Mouse (Mus musculus) induced T-regulatory cell, adult 2 months (primary cell): ENCODE data around the gene Arid4b.
"Not testable (repeated sequence)": the region's sequence is repeated elsewhere in the genome, so short reads cannot be mapped to it uniquely, and the experiment has no call there.

Experiments used
- DNase-seq: peaks from one replicate; pipeline ENCODE4 v3.0.0-alpha.2; 2012; ENCODE audit warnings: low read depth

Gene Arid4b

DNA sequence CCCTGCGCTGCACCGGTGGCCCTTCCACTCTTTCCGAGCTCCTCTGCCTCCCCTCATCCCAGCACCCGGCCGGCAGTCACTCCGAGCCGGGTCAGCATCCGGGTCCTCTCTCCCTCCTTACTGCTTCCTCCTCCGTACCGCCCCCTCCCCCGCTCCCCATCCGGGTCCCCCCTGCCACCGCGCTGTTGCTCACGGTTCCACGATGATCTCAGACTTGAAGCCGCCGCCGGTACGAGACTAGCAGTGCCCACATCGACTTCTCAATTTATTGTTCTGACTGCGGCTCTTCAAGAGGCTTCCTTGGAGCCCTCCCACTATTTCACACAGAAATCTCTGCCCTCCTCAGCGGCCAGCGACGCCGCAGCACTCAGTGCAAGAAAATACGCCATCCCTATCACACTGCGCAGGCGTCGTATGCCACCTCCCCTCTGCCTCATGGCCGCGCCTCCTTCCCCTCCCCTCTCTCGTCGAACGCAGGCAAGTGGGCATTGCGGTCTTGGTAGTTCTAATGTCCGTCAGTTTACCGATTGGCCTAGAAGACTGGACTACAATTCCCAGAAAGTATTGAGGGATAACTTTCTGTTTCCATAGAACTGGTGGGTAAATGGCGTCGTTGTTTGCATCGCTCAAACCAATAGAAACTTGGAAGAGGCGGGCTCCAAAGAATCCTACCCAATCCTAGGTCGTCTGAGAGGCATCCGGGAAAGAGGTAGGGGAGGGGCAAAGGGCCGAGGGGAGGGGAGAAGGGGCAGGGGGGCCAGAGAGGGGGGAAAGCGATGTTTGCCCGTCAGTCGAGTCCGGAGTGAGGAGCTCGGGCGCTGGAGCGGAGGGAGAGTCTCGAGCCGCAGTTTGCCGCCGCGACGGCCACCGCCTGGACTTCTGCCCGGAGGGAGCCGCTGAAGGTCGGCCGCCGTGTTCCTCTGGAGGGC lies at the start of gene Arid4b, which contains the start of gene Ggps1:
Gene Arid4b (plus strand): TSS at position 220 of the 929 bp plus-strand sequence.
Gene Ggps1 (minus strand): TSS at position 476 of the 929 bp plus-strand sequence.
- DNase-seq = peak; percentile 99

DNA sequence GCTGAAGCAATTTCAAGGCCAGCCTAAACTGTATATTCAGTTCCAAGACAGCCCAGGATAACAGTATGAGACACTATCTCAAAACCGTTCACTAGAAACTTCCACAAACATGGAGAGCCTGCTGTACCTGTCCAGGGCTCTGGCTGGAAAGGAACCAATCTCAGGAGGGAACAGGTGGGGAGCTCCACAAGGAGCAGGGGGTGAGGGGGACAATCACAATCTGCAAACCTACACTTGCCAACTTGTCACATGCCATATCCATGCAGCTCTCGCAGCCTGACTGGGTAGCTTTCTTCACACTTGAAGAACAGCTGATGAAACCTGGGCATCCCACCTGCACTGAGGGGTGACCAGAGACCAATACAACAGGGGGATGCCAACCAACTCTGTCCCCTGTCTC lies 49.0 kb upstream of the Arid4b start:
- DNase-seq = no peak

DNA sequence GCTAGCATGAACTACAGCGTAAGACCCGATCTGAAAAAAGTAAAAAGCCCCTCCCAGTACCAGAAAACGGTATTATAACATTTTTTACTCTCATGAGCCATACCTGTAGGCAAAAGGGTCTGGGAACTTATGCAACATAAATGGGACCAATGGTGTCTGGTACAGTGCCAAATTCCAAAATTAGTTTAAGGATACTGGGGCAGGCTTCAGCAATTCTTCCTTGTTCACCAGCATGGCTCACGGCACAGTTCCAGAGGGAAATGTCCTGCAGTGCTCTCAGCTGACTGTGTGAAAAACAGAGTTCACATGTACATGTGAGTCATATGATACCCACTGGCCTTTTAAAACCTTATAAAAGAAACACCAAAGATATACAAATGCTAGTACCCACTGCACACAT lies 48.5 kb upstream of the Arid4b start:
- DNase-seq = no peak

DNA sequence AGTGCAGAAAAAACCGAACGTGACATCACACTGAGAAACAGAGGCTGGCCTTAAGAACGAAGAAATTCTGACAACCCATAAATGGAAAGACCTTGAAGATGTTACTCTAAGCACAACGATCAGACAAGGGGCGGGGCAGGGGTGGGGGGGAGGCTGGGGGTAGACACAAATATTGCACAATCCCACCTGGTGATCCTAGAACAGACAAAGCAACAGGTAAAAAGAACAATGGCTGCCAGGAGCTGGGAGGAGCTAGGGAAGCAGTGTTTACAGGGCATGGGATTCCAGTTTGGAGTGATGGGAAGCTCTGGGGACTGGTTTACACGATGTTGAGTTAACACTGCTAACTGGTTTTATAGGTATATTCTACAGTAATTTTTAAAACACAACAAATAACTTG lies 47.4 kb upstream of the Arid4b start:
- no peak for DNase-seq

DNA sequence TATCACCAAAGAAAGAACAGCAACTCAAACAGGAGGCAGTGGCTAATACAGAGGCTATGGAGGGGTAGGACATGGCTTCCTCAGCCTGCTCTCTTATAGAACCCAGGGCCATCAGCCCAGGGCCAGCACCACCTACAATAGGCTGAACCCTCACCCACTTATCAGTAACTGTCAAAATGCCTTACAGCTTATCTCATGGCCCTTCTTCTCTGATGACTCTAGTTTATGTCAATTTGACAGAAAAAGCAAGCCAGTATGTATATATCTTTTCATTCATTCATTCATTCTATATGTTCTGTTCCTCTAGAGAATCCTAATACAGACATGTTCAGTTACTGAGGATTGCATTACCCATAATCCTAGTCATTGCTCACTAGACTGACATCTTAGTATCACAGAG lies 44.7 kb upstream of the Arid4b start:
- no peak for DNase-seq

DNA sequence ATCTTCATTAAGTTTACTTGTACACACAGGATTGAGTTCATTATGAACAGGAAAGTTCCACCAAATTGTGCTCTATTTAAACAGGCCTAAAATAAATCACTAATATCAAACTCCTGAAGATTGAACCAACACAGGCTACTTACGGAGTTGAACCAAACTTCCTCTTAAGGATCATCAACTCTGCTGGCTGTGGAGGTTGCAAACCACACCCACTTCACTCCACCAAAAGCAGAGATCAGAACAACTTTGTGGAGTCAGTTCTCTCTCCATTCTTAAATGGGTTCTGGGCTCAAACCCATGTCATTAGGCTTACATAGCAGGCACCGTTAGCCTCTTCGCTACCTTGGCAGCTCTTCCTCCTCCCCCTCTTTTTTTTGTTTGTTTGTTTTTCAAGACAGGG lies 44.2 kb upstream of the Arid4b start:
- DNase-seq = no peak

DNA sequence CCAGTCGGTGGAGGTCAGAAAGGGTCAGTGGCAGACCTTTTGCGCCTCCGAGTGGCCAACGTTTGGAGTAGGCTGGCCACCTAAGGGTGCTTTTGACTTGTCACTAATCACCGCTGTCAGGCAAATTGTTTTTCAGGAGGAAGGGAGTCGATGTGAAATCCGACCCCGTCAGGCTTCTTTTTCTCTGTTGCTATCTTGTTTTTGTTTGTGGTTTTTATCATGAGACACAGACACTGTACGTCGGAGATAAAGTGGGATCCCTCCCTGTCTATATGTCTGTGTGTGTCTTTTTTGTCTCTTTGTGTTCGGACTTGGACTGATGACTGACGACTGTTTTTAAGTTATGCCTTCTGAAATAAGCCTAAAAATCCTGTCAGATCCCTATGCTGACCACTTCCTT lies 41.6 kb upstream of the Arid4b start:
- DNase-seq = not testable (repeated sequence)

DNA sequence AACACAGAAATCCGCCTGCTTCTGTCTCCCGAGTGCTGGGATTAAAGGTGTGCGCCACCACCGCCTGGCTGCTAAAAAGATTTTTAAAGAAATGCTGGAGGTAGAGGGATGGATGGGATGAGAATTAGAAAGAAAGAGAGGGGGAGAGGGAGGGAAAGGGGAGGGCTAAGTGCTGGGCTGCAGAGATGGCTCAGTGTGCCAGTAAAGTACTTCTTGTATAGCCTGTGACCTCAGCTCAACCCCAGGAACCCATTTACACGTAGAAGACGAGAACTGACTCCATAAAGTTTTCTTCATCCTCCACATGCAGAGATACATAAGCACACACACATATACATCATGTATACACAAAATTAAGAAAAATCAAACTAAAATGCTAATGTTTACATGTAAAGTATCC lies 37.5 kb upstream of the Arid4b start:
- DNase-seq = no peak

DNA sequence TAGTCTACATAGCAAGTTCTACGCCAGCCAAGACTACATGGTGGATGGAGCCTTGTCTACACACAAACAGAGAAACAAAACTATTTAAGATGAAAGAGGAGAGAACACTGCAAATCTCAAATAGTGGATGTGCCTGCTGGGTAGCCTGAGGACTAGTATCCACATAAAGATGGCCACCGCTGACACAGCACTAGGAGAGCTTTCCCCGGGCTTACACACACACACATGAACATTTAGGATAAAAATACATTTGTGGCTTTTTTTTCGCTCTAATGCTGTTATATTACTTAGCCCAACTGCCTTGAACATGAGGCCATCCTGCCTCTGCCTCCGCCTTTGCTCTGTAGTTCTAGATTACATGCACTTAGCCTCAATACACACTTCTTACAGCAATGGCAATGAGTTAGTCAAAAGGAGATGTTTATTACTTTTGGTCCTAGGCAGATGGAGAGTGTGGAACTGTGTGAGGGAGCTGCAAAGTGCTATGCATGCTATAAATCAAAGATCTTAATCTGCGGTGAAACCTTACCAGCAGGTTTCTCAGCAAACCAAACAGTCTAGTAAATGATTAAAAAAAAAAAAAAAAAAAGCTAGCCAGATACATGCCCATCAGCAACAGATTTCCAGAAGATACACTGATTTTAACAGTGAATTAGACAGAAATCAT lies 36.7 kb upstream of the Arid4b start:
- DNase-seq = no peak

DNA sequence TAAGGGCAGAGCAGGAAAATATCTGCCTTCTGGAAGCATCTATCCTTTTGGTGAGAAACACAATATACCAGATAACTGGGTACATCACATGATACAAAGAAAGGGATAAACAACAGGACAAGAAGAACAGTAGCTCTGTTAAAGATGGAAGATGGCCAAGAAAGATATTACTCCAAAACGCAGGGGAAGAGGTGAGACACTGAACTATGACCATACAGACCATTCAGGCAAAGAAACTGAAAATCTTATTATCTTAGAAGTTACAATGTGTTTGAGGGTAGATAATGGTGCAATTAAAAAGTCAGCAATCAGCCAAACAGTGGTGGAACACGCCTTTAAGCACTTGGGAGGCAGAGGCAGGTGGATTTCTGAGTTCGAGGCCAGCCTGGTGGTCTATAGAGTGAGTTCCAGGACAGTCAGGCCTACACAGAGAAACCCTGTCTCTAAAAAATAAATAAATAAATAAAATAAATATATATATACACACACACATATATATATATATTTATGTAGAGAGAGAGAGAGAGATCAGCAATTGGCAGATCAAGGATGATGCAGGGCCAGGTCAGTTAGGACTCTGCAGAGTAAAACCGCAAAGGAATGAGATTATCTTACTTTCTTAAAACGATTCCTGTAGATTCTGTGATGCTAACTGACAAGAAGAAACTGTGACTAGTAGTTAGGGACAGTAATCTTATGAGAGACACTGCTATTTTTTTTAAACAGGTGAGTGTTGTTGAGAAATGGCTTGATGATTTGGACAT lies 29.5 kb upstream of the Arid4b start:
- no peak for DNase-seq

DNA sequence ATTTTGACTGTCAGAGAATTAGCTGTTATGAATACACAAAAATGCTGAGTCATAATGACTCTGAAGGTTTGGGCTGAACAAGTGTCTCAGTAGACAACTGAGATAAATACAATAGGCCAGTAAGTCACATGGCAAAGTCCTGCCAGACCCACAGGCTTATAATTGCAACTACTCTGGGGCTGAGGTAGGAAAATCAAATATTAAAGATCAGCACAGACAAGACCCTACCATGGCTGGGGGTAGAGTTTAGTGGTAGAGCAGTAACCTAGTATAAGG lies 29.0 kb upstream of the Arid4b start:
- DNase-seq = peak; percentile 23

DNA sequence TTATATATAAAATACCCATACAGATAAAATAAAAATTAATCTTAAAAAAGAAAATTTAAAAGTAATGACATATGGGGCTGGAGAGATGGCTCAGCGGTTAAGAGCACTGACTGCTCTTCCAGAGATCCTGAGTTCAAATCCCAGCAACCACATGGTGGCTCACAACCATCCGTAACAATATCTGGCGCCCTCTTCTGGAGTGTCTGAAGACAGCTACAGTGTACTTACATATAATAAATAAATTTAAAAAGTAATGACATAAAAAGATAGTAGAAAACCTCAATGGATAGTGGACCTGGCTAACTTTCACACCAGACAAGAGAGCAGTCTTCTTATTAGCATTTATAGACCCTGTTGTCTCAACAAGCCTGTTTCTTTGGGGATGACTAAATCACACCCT lies 27.7 kb upstream of the Arid4b start:
- peak; percentile 12 for DNase-seq

DNA sequence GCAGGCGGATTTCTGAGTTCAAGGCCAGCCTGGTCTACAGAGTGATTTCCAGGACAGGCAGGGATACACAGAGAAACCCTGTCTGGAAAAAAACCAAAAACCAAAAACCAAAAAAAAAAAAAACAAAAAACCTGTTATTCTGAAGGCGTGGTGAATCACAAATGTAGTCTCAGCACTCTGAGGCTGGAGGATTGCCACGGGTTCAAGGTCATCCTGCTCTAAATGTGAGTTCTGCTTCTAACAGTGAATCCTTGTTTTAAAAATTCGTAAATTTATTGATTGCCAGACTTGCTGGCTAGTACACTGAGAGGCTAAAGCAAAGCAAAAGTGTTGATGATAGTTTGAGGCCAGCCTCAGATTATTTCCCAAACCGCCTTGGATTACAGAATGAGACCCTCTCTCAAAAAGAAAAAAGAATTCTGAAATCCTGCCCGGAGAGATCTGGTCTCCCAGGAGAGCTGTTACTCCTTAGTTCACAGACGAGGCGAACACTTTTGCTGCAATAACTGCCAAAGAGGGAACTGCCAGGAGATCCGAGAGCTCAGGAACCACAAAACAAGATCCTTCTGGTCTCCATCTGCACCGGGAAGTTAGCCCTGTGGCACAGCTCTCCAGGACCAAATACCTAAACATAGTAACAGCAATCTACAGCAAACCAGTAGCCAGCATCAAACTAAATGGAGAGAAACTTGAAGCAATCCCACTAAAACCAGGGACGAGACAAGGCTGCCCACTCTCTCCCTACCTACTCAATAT lies 27.0 kb upstream of the Arid4b start:
- DNase-seq = no peak

DNA sequence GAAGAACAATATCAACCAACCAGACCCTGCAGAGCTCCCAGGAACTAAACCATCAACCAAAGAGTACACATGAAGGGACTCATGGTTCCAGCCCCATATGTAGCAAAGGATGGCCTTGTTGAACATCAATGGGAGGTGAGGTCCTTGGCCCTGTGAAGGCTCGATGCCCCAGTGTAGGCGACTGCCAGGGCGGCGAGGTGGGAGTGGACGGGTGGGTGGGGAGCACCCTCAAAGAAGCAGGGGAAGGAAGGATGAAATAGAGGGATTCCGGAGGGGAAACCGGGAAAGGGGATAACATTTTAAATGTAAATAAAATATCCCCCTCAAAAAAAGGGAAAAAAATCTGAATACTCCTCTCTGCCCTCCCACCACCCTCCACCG lies 24.1 kb upstream of the Arid4b start:
- DNase-seq = no peak

DNA sequence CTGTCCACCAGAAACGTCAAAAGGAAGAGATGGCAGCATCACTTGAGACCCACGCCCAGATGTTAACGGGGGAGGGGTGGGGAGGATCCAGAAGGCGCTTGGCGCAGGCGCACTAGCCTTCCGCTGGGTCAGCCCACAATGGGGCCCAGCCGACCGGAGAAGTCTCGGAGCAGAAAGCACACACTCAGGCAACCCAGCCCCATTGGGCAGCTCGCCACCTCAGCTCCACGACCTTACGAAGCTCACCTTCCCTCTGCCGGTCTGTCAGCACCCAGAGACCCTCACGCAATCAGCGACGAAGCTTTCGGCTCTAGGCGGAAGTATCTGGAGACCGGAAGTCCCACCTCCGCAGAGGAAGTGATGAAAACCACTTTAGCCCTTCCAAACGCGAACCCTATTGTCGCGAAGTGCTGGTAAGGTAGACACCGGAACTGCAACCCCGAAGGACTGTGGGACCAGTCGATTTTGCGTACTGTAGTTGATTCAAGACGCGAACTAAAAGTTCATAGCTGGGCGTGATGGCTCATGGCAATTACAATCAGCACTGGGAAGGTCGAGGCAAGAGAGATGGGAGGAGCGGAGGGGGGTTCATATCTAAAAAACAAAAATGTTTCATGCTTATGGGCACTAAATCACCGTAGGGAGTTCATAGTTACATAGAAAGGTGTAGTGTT lies 23.6 kb upstream of the Arid4b start, which contains the start of gene Tbce:
Gene Tbce (minus strand): TSS at position 347 of the 674 bp plus-strand sequence.
- DNase-seq = peak; percentile 97

DNA sequence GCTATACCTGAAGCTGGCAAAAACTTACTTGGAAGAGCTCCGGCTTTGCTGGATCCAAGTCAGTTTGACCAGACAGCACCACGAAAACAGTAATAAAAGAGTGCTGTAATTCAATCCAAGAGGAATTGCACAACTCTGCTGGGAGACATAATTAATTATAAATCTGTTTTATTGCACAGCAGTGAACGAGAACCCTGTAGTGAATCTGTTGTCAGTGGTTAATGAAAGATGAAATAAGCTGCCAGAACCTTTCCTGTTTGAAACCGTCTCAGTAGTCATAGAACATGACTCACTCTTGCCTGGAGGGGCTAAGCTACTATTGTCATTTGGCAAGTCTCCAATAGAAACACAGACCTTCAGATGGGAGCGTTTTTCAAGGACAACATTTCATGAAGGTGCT lies 22.8 kb upstream of the Arid4b start:
- DNase-seq = peak; percentile 56

DNA sequence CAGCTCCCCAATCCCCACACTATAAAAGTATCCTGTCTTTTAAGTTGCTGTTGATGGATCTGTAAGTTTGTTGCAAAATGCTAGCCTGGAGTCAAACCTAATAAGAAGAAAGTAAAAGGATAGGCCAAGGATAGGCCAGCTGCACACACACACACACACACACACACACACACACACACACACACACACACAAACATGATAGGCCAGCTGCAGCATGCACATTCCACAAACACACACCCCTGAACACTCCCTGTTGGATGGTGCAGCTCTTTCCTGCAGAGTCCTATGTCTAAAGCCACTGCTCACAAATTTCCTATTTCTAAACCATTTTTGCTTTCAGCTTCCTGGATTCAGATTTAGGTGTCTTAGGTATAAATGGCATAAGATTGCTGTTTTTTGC lies 19.2 kb upstream of the Arid4b start:
- no peak for DNase-seq

DNA sequence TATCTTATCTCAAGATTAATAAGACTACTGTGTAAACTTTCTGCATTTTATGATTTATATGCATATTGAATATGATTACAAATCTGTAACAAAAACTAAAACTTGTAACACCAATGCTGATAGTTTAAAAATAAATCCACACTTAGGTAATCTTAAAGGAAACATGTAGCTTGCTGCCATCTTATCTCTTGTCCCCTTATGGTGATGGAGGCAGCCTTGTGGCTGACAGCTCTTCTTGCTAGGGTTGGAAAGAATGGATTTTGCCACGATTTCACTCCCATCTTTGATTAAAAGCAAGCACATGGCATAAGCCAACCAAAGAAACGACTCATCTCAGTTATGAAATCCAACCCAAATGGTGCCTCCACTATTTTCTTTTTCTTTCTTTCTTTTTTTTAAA lies 18.5 kb upstream of the Arid4b start:
- DNase-seq = no peak

DNA sequence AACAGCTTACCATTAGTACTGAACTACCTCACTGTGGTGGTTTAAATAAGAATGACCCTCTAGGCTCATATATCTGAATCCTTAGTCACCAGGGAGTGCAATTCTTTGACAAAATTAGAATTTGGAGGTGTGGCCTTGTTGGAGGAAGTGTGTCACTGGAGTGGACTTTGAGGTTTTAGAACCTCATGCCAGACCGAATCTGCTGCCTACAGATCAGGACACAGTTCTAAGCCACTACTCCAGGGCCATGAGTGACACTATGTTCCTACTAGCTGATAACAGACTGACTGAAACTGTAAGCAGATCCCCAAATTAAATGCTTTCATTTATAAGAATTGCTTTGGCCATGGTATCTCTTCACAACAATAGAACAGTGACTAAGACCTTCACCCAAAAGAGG lies 13.2 kb upstream of the Arid4b start:
- no peak for DNase-seq

DNA sequence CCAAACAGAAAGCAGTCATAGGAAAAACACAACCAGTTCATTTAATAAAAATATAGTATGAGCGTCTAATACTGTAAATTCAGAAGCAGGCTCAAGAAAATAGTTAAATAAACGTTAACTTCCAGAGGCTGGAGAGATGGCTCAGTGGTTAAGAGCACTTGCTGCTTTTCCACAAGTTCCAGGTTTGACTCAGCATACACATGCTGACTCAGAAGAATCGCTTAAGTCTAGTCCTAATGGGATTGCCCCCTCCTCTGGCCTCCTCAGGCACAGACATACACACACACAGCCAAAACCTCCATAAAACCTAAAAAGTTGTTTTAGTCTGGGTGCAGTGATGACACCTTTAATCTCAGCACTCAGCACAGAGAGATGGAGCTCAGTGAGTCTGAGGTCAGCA lies 6.2 kb upstream of the Arid4b start:
- no peak for DNase-seq

DNA sequence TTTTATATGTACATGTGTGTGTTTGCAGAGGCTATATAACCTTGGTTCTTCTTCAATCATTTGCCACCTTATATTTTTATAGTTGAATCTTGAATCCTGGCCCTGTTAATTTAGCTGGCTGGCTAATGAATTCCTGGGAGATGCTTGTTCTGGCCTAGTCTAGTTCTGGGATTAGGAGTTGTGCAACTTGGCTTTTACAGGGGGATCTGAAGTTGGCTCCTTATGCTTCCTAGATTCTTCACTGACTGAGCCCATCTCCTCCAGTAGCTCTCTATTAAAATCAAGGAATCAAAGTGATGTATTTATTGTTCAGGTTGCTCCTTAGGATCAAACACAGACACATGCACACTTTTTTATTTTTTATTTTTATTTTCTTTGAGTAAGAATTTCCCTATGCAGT lies 3.5 kb upstream of the Arid4b start:
- DNase-seq = no peak
